Mouse (Mus musculus) bone marrow macrophage, adult 2 months (primary cell): ENCODE measurements around the gene Tbcc.

Experiments used
- CTCF ChIP-seq: IDR thresholded peaks from 2 replicates; pipeline ENCODE4 v1.5.1; 2012; ENCODE audit warnings: low read depth, mild to moderate bottlenecking, low read length, moderate library complexity
- POLR2A ChIP-seq: IDR thresholded peaks from 2 replicates; pipeline ENCODE4 v1.6.1; 2012; ENCODE audit warnings: mild to moderate bottlenecking, low read depth, low read length, borderline replicate concordance

GRCm38 (mm10) chr17:46929897-46930296, 39.4 kb downstream of the Tbcc start:
- no peak for TF ChIP-seq CTCF
- no peak for TF ChIP-seq POLR2A
